Mouse (Mus musculus): ENCODE data around the gene Wbp4.

The Wbp4 gene

GRCm38 (mm10) chr14:79451681-79452590, 29.4 kb downstream of the Wbp4 start, which contains the start of gene Kbtbd6:
TSS of gene Kbtbd6 (plus strand) at chr14:79451835.
- WGBS = 21% methylated on average over 42 of the region's 89 CpGs

DNA sequence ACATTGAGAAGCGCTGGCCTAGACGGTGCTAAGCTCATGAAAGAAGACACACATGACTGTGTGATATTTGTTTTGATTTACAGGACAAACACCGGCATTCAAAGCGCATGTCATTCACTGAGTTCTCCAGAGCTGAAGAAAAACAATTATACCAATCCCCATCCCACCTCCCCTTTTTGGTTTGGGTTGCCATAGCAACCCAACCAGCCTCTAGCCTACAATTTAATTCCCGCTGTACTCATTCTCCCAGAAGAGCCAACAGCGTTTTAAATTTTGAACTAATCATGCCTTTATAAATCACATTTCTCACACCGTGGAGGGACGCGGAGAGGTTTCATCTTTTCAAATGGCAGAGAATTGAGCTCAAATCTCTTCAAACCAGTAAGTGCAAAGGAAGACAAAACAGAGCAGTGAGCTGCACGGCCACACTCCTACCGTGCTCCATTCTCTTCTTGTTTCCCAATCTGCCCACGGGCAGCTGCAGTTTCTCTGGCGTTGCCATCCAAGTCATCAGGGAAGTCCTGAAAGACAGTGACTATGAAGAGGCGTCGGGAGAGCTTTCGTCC, 36.2 kb downstream of the Wbp4 start:
- 20% methylated on average over 16 of the region's 16 CpGs for WGBS

GRCm38 (mm10) chr14:79444601-79445000, 36.7 kb downstream of the Wbp4 start:
- WGBS = 79% methylated on average over 9 of the region's 9 CpGs

DNA sequence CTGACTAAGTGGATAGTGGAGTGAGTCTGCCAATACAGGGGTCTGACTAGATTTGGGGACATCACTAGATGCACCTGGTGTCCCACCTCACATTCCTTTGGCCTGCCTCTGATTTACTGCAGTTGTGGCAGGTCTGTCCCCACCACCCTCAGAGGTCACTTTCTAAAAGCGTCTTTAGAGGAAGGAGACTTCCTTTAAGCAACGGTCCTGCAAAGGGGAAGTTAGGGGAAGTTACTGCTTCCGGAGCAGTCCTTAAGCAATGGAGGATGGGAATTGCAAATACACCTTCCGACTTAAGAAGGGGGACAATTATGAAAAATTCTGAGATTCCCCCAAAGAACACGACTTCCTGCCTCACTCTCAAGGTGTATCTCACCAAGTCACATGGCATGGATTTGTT, 39.9 kb downstream of the Wbp4 start:
- WGBS = 80% methylated on average over 5 of the region's 5 CpGs

DNA sequence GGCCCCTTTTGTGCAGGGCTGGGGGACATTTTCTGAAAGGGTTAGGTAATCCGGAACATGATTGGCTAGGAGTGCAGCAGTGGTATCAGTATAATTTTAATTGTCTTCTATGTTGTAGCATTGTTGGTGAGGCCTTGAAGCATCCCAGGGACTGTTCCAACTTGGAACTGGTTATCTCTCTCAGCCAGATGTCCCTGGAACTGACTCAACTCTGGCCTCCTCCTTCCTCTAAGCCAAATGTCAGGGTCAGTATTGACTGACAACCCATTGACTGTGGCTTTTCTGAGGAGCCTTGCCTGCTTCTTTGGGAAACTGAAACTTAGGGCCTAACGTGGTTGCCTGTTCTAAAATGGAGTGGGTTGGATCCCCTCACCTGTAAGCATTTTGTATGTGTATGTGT, 40.7 kb downstream of the Wbp4 start:
- WGBS = 96% methylated on average over 2 of the region's 2 CpGs

GRCm38 (mm10) chr14:79434068-79434467, 47.3 kb downstream of the Wbp4 start:
- 87% methylated on average over 1 of the region's 1 CpGs for WGBS

GRCm38 (mm10) chr14:79426730-79427365, 54.5 kb downstream of the Wbp4 start:
- WGBS = 57% methylated on average over 11 of the region's 59 CpGs

DNA sequence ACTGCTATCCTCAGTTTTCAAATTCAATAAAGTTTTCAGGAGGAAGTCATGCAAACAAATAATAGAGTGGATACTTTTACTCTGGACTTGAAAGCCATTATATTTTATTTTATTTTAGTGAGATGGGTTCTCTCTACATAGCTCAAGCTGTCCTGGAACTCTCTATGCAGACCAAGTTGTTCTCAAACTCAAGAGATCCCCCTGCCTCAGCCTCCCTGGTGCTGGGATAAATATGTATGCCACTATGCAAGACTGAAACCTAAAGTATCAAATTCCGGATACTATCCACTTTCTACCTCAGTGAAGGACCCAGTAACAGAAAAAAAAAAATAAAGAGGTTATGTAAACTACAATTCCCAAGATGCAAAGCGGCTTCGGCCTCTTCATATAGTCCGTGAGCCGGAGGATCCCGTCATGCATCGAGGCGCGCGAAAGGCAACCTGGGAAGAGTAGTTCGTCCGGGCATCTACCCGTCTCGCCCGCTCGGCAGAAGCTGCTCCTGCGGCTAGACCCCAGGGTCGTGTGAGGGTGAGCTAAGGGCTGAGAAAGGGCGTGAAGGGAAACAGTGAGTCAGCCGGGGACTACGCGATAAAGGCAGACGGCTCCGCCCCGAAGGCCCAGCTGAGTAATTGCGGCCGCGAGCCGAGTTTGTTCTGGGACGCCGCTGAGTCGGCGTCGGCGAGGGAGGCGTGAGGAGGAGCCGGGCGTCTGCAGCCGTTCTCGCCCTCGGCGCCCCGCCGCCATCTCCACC, 55.2 kb downstream of the Wbp4 start, which contains the start of gene Kbtbd7:
Gene Kbtbd7 (plus strand): TSS at position 533 of the 751 bp plus-strand sequence.
- WGBS = under 1% methylated on average over 39 of the region's 44 CpGs

GRCm38 (mm10) chr14:79420083-79420685, 61.1 kb downstream of the Wbp4 start:
- 78% methylated on average over 20 of the region's 20 CpGs for WGBS

GRCm38 (mm10) chr14:79413121-79413520, 68.2 kb downstream of the Wbp4 start:
- WGBS = 91% methylated on average over 6 of the region's 6 CpGs

DNA sequence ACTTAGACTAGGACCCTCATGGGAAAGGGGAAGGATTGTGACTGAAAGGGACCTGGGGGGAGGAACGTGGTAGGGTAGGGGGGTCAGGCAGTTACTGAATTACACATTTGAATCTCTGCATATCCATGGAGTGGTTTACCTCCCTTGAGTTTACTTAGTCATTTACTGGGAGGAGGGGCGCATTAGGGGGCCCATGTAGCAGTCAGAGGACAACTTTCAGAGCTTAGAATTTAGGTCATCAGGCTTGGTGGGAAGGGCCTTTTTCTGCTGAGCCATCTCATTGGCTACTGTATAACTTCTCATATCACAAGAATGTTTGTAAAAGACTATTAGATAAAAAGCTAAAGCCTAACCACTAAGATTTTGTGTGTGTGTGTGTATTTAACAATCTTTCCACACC, 70.7 kb downstream of the Wbp4 start:
- WGBS = 85% methylated on average over 2 of the region's 2 CpGs
